Mouse (Mus musculus) retina, postnatal 7 days (tissue): ENCODE data around the gene Gadl1.

Experiments
- DNase-seq: peaks from one replicate; pipeline ENCODE4 v3.0.0-alpha.2; 2012; ENCODE audit warnings: low read depth, low spot score

Gene Gadl1

GRCm38 (mm10) chr9:115936350-115936749 lies 27.1 kb downstream of the Gadl1 start:
- DNase-seq: no peak

- no peak for DNase-seq
Observed at GRCm38 (mm10) chr9:115937915-115938314, 28.7 kb downstream of the Gadl1 start.

GRCm38 (mm10) chr9:115939420-115939819 lies 30.2 kb downstream of the Gadl1 start:
- no peak for DNase-seq

GRCm38 (mm10) chr9:115941171-115941570 lies 31.9 kb downstream of the Gadl1 start:
- no peak for DNase-seq

GRCm38 (mm10) chr9:115942486-115942885 lies 33.2 kb downstream of the Gadl1 start:
- no peak for DNase-seq

GRCm38 (mm10) chr9:115942989-115943388 lies 33.7 kb downstream of the Gadl1 start:
- no peak for DNase-seq

GRCm38 (mm10) chr9:115943577-115944320 lies 34.5 kb downstream of the Gadl1 start:
- no peak for DNase-seq

- no peak for DNase-seq
Observed at GRCm38 (mm10) chr9:115965056-115965455, 55.8 kb downstream of the Gadl1 start.

GRCm38 (mm10) chr9:115966116-115966515 lies 56.9 kb downstream of the Gadl1 start:
- DNase-seq: no peak

- DNase-seq: no peak
Observed at GRCm38 (mm10) chr9:115966746-115967145, 57.5 kb downstream of the Gadl1 start.

- no peak for DNase-seq
Observed at GRCm38 (mm10) chr9:115967638-115968037, 58.4 kb downstream of the Gadl1 start.

- DNase-seq: no peak
Observed at GRCm38 (mm10) chr9:115976901-115977300, 67.6 kb downstream of the Gadl1 start.

- peak; percentile 40 for DNase-seq
Observed at GRCm38 (mm10) chr9:115977598-115978240, 68.5 kb downstream of the Gadl1 start.

- DNase-seq: no peak
Observed at GRCm38 (mm10) chr9:115978478-115978877, 69.2 kb downstream of the Gadl1 start.

GRCm38 (mm10) chr9:115990661-115991060 lies 81.4 kb downstream of the Gadl1 start:
- no peak for DNase-seq

- no peak for DNase-seq
Observed at GRCm38 (mm10) chr9:115994772-115995171, 85.5 kb downstream of the Gadl1 start.

- no peak for DNase-seq
Observed at GRCm38 (mm10) chr9:115995856-115996560, 86.8 kb downstream of the Gadl1 start.

GRCm38 (mm10) chr9:115998383-115998782 lies 89.1 kb downstream of the Gadl1 start:
- no peak for DNase-seq

GRCm38 (mm10) chr9:115999361-115999990 lies 90.2 kb downstream of the Gadl1 start:
- no peak for DNase-seq

GRCm38 (mm10) chr9:116013911-116014310 lies 104.7 kb downstream of the Gadl1 start:
- DNase-seq: no peak

- DNase-seq: no peak
Observed at GRCm38 (mm10) chr9:116016221-116016620, 107.0 kb downstream of the Gadl1 start.

GRCm38 (mm10) chr9:116017091-116017490 lies 107.8 kb downstream of the Gadl1 start:
- no peak for DNase-seq
